Comparison of ENCODE assay signal across 8 mouse cellular contexts in genomic region chr10:82858032-82858680, GRCm38 (mm10). TPM values are rescaled to one million over a fixed set of nuclear protein-coding genes. Genes with fewer than 3 reads are reported as not detected.
A peak's percentile ranks its signal among the peaks of the same experiment; 100 is the strongest.
DNase-seq lines count a peak whose midpoint lies in the region; ATAC-seq and TF ChIP-seq lines count a peak whose summit lies in the region.

No protein-coding gene starts in this region.

- H3K4me1 ChIP-seq in hindbrain, embryonic 13.5 days (replicated peaks): peaks cover 28% of the 10 kb centered on the region
- peaks cover 25% of the 10 kb centered on the region for H3K4me1 ChIP-seq in lung, embryonic 16.5 days (replicated peaks; ENCODE audit: control insufficient read depth, insufficient read depth, low read length)

- 62% methylated on average over 10 of the region's 10 CpGs for WGBS in hindbrain, embryonic 13.5 days
- WGBS in lung, embryonic 16.5 days: 38% methylated on average over 10 of the region's 10 CpGs

- no peak for ATAC-seq in hindbrain, embryonic 13.5 days (ENCODE audit: low FRiP score)
- ATAC-seq in lung, embryonic 16.5 days (ENCODE audit: low read depth): no peak

- no peaks in the 10 kb centered on the region for H3K27me3 ChIP-seq in hindbrain, embryonic 13.5 days
- no peaks in the 10 kb centered on the region for H3K27me3 ChIP-seq in lung, embryonic 16.5 days (ENCODE audit: control insufficient read depth, insufficient read depth, low read depth, low read length)

- TF ChIP-seq CTCF in gastrocnemius, adult 2 months (IDR thresholded peaks at IDR 0.05): no peak

- H3K9ac ChIP-seq in hindbrain, embryonic 13.5 days: peak overlapping the region; percentile 96; the same call in 1 of the 2 replicates
- peak overlapping the region; percentile 88 for H3K9ac ChIP-seq in lung, embryonic 16.5 days (ENCODE audit: low read length)

- no peak for DNase-seq in gastrocnemius, adult 2 months
- DNase-seq in gastrocnemius, postnatal 4 days (ENCODE audit: low spot score in 2 of 2): no peak
- peak; percentile 52 for DNase-seq in cerebellum, adult 9-11 months
- DNase-seq in ovary, postnatal 14 days (ENCODE audit: low spot score): no peak
- no peak for DNase-seq in spleen, postnatal 36 days (ENCODE audit: low spot score in 2 of 2)
- no peak for DNase-seq in gastrocnemius, postnatal 36 days

- peak overlapping the region; percentile 89 for H3K4me3 ChIP-seq in gastrocnemius, adult 2 months
- H3K4me3 ChIP-seq in hindbrain, embryonic 13.5 days: peak overlapping the region; percentile 77
- H3K4me3 ChIP-seq in lung, embryonic 16.5 days (ENCODE audit: low read length): peak overlapping the region; percentile 80

- intact Hi-C loops in gastrocnemius, adult 2 months (cut with DNase I): loop anchor here (2.0 to 5.0 kb wide), 3 partner anchors 44 to 96 kb away; partner anchors contain the start of gene Nfyb
- intact Hi-C loops in gastrocnemius, postnatal 36 days (cut with DNase I): loop anchor here (5.0 kb wide), 1 partner anchor 46 kb away; no protein-coding TSS in a partner anchor

- peak overlapping the region; percentile 65 for H3K4me2 ChIP-seq in hindbrain, embryonic 13.5 days
- peak overlapping the region; percentile 83 for H3K4me2 ChIP-seq in lung, embryonic 16.5 days (ENCODE audit: low read depth, low read length)

- H3K27ac ChIP-seq in gastrocnemius, adult 2 months: peak overlapping the region; percentile 95
- H3K27ac ChIP-seq in hindbrain, embryonic 13.5 days: no peak overlapping the region
- peak overlapping the region; percentile 97 for H3K27ac ChIP-seq in lung, embryonic 16.5 days (ENCODE audit: low read length)

- no peaks in the 10 kb centered on the region for H3K9me3 ChIP-seq in hindbrain, embryonic 13.5 days
- no peaks in the 10 kb centered on the region for H3K9me3 ChIP-seq in lung, embryonic 16.5 days (ENCODE audit: control insufficient read depth, low read length)

- H3K36me3 ChIP-seq in hindbrain, embryonic 13.5 days: 0 out of 2 replicates have a peak, but pooled peaks cover 3% of the 10 kb centered on the region
- no peaks in the 10 kb centered on the region for H3K36me3 ChIP-seq in lung, embryonic 16.5 days (ENCODE audit: control insufficient read depth, insufficient read depth, low read length)

RNA-seq across cellular contexts. Expression of gene Eid3, which starts 8.3 kb away (rescaled TPM):
- total RNA-seq in gastrocnemius, adult 2 months (2021): 1 to 10 TPM in 1 of 2 experiments, under 1 TPM in 1; 0.59 to 2.5 TPM
- total RNA-seq in gastrocnemius, postnatal 4 days (2021): 1 to 10 TPM; 1.8 to 2.1 TPM
- polyA plus RNA-seq in hindbrain, embryonic 13.5 days (2015; fragmentation: Nextera tagmentation; extraction: Ambion mirVana): 0.39 and 0.68 TPM in 2 replicates
- 0.23 and 0.26 TPM in 2 replicates for polyA plus RNA-seq in lung, embryonic 16.5 days (2015; fragmentation: Nextera tagmentation; extraction: Ambion mirVana)
- 1 to 10 TPM in 1 of 2 experiments, under 1 TPM in 1; 0.84 to 1.3 TPM for total RNA-seq in gastrocnemius, postnatal 36 days (2021)

RNA-seq across cellular contexts. Expression of gene Txnrd1, which starts 24.4 kb away (rescaled TPM):
- total RNA-seq in gastrocnemius, adult 2 months (2021): 10 to 100 TPM; 58.2 to 76.0 TPM
- total RNA-seq in gastrocnemius, postnatal 4 days (2021): 10 to 100 TPM; 42.2 to 43.2 TPM
- 116 and 122 TPM in 2 replicates for polyA plus RNA-seq in hindbrain, embryonic 13.5 days (2015; fragmentation: Nextera tagmentation; extraction: Ambion mirVana)
- polyA plus RNA-seq in lung, embryonic 16.5 days (2015; fragmentation: Nextera tagmentation; extraction: Ambion mirVana): 92.6 and 102 TPM in 2 replicates
- total RNA-seq in gastrocnemius, postnatal 36 days (2021): 10 to 100 TPM; 44.4 to 46.8 TPM
